Mouse (Mus musculus) intestine, embryonic 16.5 days (tissue): Measurements from ENCODE around the gene Gpld1. TPM values are rescaled to one million over a fixed set of nuclear protein-coding genes. Genes with fewer than 3 reads are reported as not detected.

Experiments
- ATAC-seq: fragments of 200-750 bp; cut with Nextera tagmentation; 2 replicates; pipeline ENCODE4 v1.8.0; 2017; ENCODE audit warnings: moderate TSS enrichment, moderate library complexity
- H3K27ac ChIP-seq: fragments of 300-500 bp; sonication (generic); 2 replicates; pipeline ENCODE4 v1.5.1; 2014; ENCODE audit warnings: mild to moderate bottlenecking, low read length
- H3K27me3 ChIP-seq: fragments of 300-500 bp; sonication (generic); replicated peaks from 2 replicates; pipeline ENCODE4 v1.6.1; 2014; ENCODE audit warnings: low read length, control low read depth, mixed read lengths; ENCODE audit not compliant: control insufficient read depth, insufficient read depth
- H3K36me3 ChIP-seq: fragments of 300-500 bp; sonication (generic); 2 replicates; pipeline ENCODE4 v1.6.1; 2014; ENCODE audit warnings: low read length, control low read depth; ENCODE audit not compliant: control insufficient read depth, insufficient read depth
- H3K4me1 ChIP-seq: fragments of 300-500 bp; sonication (generic); 2 replicates; pipeline ENCODE4 v1.6.1; 2014; ENCODE audit warnings: low read length, control low read depth, mixed read lengths; ENCODE audit not compliant: control insufficient read depth, insufficient read depth
- H3K4me2 ChIP-seq: fragments of 300-500 bp; sonication (generic); 2 replicates; pipeline ENCODE4 v1.6.1; 2014; ENCODE audit warnings: low read depth, low read length, control low read depth
- H3K4me3 ChIP-seq: fragments of 300-500 bp; sonication (generic); 2 replicates; pipeline ENCODE4 v1.5.1; 2014; ENCODE audit warnings: mild to moderate bottlenecking, low read length
- H3K9ac ChIP-seq: fragments of 300-500 bp; sonication (generic); 2 replicates; pipeline ENCODE4 v1.6.1; 2014; ENCODE audit warnings: low read depth, low read length
- H3K9me3 ChIP-seq: fragments of 300-500 bp; sonication (generic); 2 replicates; pipeline ENCODE4 v1.6.1; 2016; ENCODE audit warnings: low read length, control low read depth; ENCODE audit not compliant: control insufficient read depth
- WGBS: fragments of 180-500 bp; shearing (Covaris S2); extraction: QIAGEN DNeasy Blood & Tissue Kit; methylation state at CpG from one replicate; pipeline ENCODE4 v1.1.7; 2014; 5-methylcytosine and 5-hydroxymethylcytosine counted together
- polyA plus RNA-seq: library from polyadenylated mRNA; unstranded; fragments of >200 nt; fragmentation: Nextera tagmentation; extraction: Ambion mirVana; gene quantifications from 2 replicates; pipeline ENCODE4 v1.2.1, GENCODE M21; 2015

The Gpld1 gene
- 2.0 and 2.4 TPM in 2 replicates for polyA plus RNA-seq

GRCm38 (mm10) chr13:24942512-24943282 lies at the start of gene Gpld1:
Gene Gpld1 (plus strand): TSS chr13:24943152.
- no peaks in the 10 kb centered on the region for H3K9me3 ChIP-seq
- no peak within 1 kb of the TSS for H3K4me2 ChIP-seq
- 0 out of 2 replicates have a peak, but pooled peaks cover 4% of the 10 kb centered on the region for H3K4me1 ChIP-seq
- WGBS = 60% methylated on average over 17 of the region's 17 CpGs
- H3K36me3 ChIP-seq = no peaks in the 10 kb centered on the region
- no peak within 1 kb of the TSS for H3K27ac ChIP-seq
- no peak for ATAC-seq
- no peaks in the 10 kb centered on the region for H3K27me3 ChIP-seq
- no peak within 1 kb of the TSS for H3K9ac ChIP-seq
- no peak within 1 kb of the TSS for H3K4me3 ChIP-seq

- H3K4me2 ChIP-seq = no peak overlapping the region
- H3K9ac ChIP-seq = no peak overlapping the region
- peaks cover 7% of the 10 kb centered on the region; the same call in 1 of the 2 replicates for H3K4me1 ChIP-seq
- H3K4me3 ChIP-seq = no peak overlapping the region
- H3K27ac ChIP-seq = no peak overlapping the region; the same call in 1 of the 2 replicates
- no peaks in the 10 kb centered on the region for H3K9me3 ChIP-seq
- WGBS = 66% methylated on average over 2 of the region's 2 CpGs
- ATAC-seq = peak; percentile 66
- no peaks in the 10 kb centered on the region for H3K36me3 ChIP-seq
- no peaks in the 10 kb centered on the region for H3K27me3 ChIP-seq
These were observed 49.1 kb upstream of the Gpld1 start for GRCm38 (mm10) chr13:24893880-24894279.

GRCm38 (mm10) chr13:24901916-24902315 lies 41.0 kb upstream of the Gpld1 start:
- Histone ChIP-seq H3K4me3 (no peak overlapping the region), H3K4me1 (no peaks in the 10 kb centered on the region), H3K27me3 (no peaks in the 10 kb centered on the region), H3K9ac (no peak overlapping the region), H3K27ac (no peak overlapping the region), H3K9me3 (peaks cover 4% of the 10 kb centered on the region; the same call in 1 of the 2 replicates), H3K4me2 (no peak overlapping the region), H3K36me3 (no peaks in the 10 kb centered on the region)
- WGBS = 87% methylated on average over 2 of the region's 2 CpGs
- no peak for ATAC-seq

GRCm38 (mm10) chr13:24903412-24903811 lies 39.5 kb upstream of the Gpld1 start:
- no peaks in the 10 kb centered on the region for H3K27me3 ChIP-seq
- 78% methylated on average over 6 of the region's 6 CpGs for WGBS
- no peak for ATAC-seq
- no peak overlapping the region for H3K9ac ChIP-seq
- H3K36me3 ChIP-seq = no peaks in the 10 kb centered on the region
- no peak overlapping the region for H3K4me3 ChIP-seq
- H3K9me3 ChIP-seq = peaks cover 4% of the 10 kb centered on the region; the same call in 1 of the 2 replicates
- no peak overlapping the region for H3K27ac ChIP-seq
- H3K4me2 ChIP-seq = no peak overlapping the region
- H3K4me1 ChIP-seq = no peaks in the 10 kb centered on the region

- H3K4me1 ChIP-seq = no peaks in the 10 kb centered on the region
- ATAC-seq = no peak
- 92% methylated on average over 12 of the region's 12 CpGs for WGBS
- H3K9ac ChIP-seq = no peak overlapping the region
- no peak overlapping the region for H3K4me2 ChIP-seq
- H3K4me3 ChIP-seq = no peak overlapping the region
- H3K27ac ChIP-seq = no peak overlapping the region
- no peaks in the 10 kb centered on the region for H3K27me3 ChIP-seq
- H3K36me3 ChIP-seq = no peaks in the 10 kb centered on the region
- peaks cover 3% of the 10 kb centered on the region; the same call in 1 of the 2 replicates for H3K9me3 ChIP-seq
These were observed 37.5 kb upstream of the Gpld1 start for GRCm38 (mm10) chr13:24905422-24905821.

- ATAC-seq = no peak
- 86% methylated on average over 11 of the region's 11 CpGs for WGBS
- Histone ChIP-seq H3K27me3 (no peaks in the 10 kb centered on the region), H3K9ac (no peak overlapping the region), H3K9me3 (no peaks in the 10 kb centered on the region), H3K27ac (no peak overlapping the region), H3K36me3 (no peaks in the 10 kb centered on the region), H3K4me1 (no peaks in the 10 kb centered on the region), H3K4me2 (no peak overlapping the region), H3K4me3 (no peak overlapping the region)
These were observed 36.0 kb upstream of the Gpld1 start for GRCm38 (mm10) chr13:24906831-24907570.

GRCm38 (mm10) chr13:24909112-24909511 lies 33.8 kb upstream of the Gpld1 start:
- H3K4me1 ChIP-seq = no peaks in the 10 kb centered on the region
- H3K4me2 ChIP-seq = no peak overlapping the region
- WGBS = 93% methylated on average over 1 of the region's 1 CpGs
- H3K9ac ChIP-seq = no peak overlapping the region
- H3K27ac ChIP-seq = no peak overlapping the region
- ATAC-seq = no peak
- peaks cover 2% of the 10 kb centered on the region; the same call in 1 of the 2 replicates for H3K36me3 ChIP-seq
- no peak overlapping the region for H3K4me3 ChIP-seq
- no peaks in the 10 kb centered on the region for H3K9me3 ChIP-seq
- no peaks in the 10 kb centered on the region for H3K27me3 ChIP-seq

GRCm38 (mm10) chr13:24913576-24913975 lies 29.4 kb upstream of the Gpld1 start:
- ATAC-seq = no peak
- Histone ChIP-seq H3K27ac (no peak overlapping the region), H3K4me2 (no peak overlapping the region), H3K36me3 (peaks cover 5% of the 10 kb centered on the region; the same call in 1 of the 2 replicates), H3K4me1 (no peaks in the 10 kb centered on the region), H3K4me3 (no peak overlapping the region), H3K27me3 (no peaks in the 10 kb centered on the region), H3K9ac (no peak overlapping the region), H3K9me3 (no peaks in the 10 kb centered on the region)
- 86% methylated on average over 7 of the region's 7 CpGs for WGBS

- H3K4me3 ChIP-seq = no peak overlapping the region
- WGBS = 76% methylated on average over 4 of the region's 4 CpGs
- no peaks in the 10 kb centered on the region for H3K27me3 ChIP-seq
- H3K9me3 ChIP-seq = no peaks in the 10 kb centered on the region
- H3K36me3 ChIP-seq = peaks cover 5% of the 10 kb centered on the region; the same call in 1 of the 2 replicates
- no peak overlapping the region for H3K27ac ChIP-seq
- H3K4me2 ChIP-seq = no peak overlapping the region
- no peaks in the 10 kb centered on the region for H3K4me1 ChIP-seq
- ATAC-seq = peak; percentile 55; the same call in 1 of the 2 replicates
- H3K9ac ChIP-seq = no peak overlapping the region
These were observed 28.0 kb upstream of the Gpld1 start for GRCm38 (mm10) chr13:24914915-24915314.
